Comparison of ENCODE assay signal across 16 mouse cellular contexts in the genomic region with DNA sequence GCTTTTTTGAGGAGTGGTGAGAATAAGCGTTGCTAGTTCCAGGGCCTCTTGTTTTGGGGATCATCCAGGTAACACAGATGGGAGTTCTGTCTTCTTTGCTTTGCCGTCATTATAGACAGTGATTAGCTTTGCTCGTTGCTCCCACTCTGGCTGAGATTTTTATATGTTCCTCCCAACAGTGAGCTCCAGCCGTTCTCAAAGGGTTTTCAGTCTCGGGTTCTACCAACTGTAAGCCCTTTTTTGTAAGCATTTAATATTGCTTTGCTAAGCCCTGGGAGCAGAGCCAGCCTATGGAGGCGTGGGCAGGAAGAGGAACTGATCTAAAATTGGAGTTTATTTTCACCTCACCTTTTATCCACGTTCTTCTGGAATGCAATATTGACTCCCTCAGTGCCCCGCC. TPM values are rescaled to one million over a fixed set of nuclear protein-coding genes. Genes with fewer than 3 reads are reported as not detected.
DNase-seq lines count a peak whose midpoint lies in the region; ATAC-seq lines count a peak whose summit lies in the region.
"Had no signal": no experiment of that assay in that cellular context is flagged by ENCODE, and none has a peak within 500 bp of the region (broad histone marks: within the 10 kb centered on the region; RNA-seq: fewer than 3 reads in every experiment).

No protein-coding gene starts in this region.

- no peaks in the 10 kb centered on the region for H3K27me3 ChIP-seq in embryonic facial prominence, embryonic 14.5 days (replicated peaks; ENCODE audit: control insufficient read depth, insufficient read depth, low read length)
- H3K27me3 ChIP-seq in embryonic facial prominence, embryonic 10.5 days (replicated peaks; ENCODE audit: low read depth, poor library complexity, severe bottlenecking): no peaks in the 10 kb centered on the region
- no peaks in the 10 kb centered on the region for H3K27me3 ChIP-seq in forebrain, embryonic 16.5 days (replicated peaks; ENCODE audit: control insufficient read depth, insufficient read depth, low read length)
- no peaks in the 10 kb centered on the region for H3K27me3 ChIP-seq in hindbrain, embryonic 12.5 days
- H3K27me3 ChIP-seq: embryonic facial prominence, embryonic 15.5 days; heart, embryonic 13.5 days; megakaryocyte, embryonic 14.5 days; stomach, embryonic 15.5 days had no signal

- peak overlapping the region; percentile 46; the same call in 1 of the 2 replicates for H3K27ac ChIP-seq in embryonic facial prominence, embryonic 14.5 days (replicated peaks; ENCODE audit: low read depth, low read length)
- H3K27ac ChIP-seq in embryonic facial prominence, embryonic 10.5 days (replicated peaks): no peak overlapping the region
- peak overlapping the region; percentile 74 for H3K27ac ChIP-seq in forebrain, embryonic 16.5 days (ENCODE audit: low read length)
- H3K27ac ChIP-seq in hindbrain, embryonic 12.5 days: no peak overlapping the region
- H3K27ac ChIP-seq: embryonic facial prominence, embryonic 15.5 days; heart, embryonic 13.5 days; hindbrain, postnatal 0 days; stomach, embryonic 15.5 days had no signal

- peaks cover 17% of the 10 kb centered on the region for H3K4me1 ChIP-seq in embryonic facial prominence, embryonic 14.5 days (ENCODE audit: control insufficient read depth, insufficient read depth, low read length)
- peaks cover 31% of the 10 kb centered on the region for H3K4me1 ChIP-seq in embryonic facial prominence, embryonic 10.5 days
- H3K4me1 ChIP-seq in forebrain, embryonic 16.5 days (replicated peaks; ENCODE audit: control insufficient read depth, insufficient read depth, low read length): peaks cover 44% of the 10 kb centered on the region
- H3K4me1 ChIP-seq in hindbrain, embryonic 12.5 days: peaks cover 26% of the 10 kb centered on the region
- H3K4me1 ChIP-seq: megakaryocyte, embryonic 14.5 days had no signal

- H3K9me3 ChIP-seq in embryonic facial prominence, embryonic 14.5 days (ENCODE audit: control insufficient read depth, low read length): no peaks in the 10 kb centered on the region
- H3K9me3 ChIP-seq in embryonic facial prominence, embryonic 10.5 days: no peaks in the 10 kb centered on the region
- H3K9me3 ChIP-seq in forebrain, embryonic 16.5 days (ENCODE audit: control insufficient read depth, low read length): no peaks in the 10 kb centered on the region
- H3K9me3 ChIP-seq in hindbrain, embryonic 12.5 days (replicated peaks): no peaks in the 10 kb centered on the region
- H3K9me3 ChIP-seq: embryonic facial prominence, embryonic 15.5 days; heart, embryonic 13.5 days; megakaryocyte, embryonic 14.5 days; stomach, embryonic 15.5 days had no signal

- no peaks in the 10 kb centered on the region; the same call in 1 of the 2 replicates for H3K36me3 ChIP-seq in embryonic facial prominence, embryonic 14.5 days (ENCODE audit: control insufficient read depth, insufficient read depth, low read length)
- 0 out of 2 replicates have a peak, but pooled peaks cover 5% of the 10 kb centered on the region for H3K36me3 ChIP-seq in embryonic facial prominence, embryonic 10.5 days (replicated peaks)
- no peaks in the 10 kb centered on the region for H3K36me3 ChIP-seq in forebrain, embryonic 16.5 days (ENCODE audit: control insufficient read depth, insufficient read depth)
- H3K36me3 ChIP-seq in hindbrain, embryonic 12.5 days: no peaks in the 10 kb centered on the region
- H3K36me3 ChIP-seq: embryonic facial prominence, embryonic 15.5 days had no signal

- H3K4me3 ChIP-seq in embryonic facial prominence, embryonic 14.5 days (ENCODE audit: low read depth, low read length): no peak overlapping the region
- H3K4me3 ChIP-seq in embryonic facial prominence, embryonic 10.5 days: no peak overlapping the region
- no peak overlapping the region for H3K4me3 ChIP-seq in forebrain, embryonic 16.5 days (replicated peaks; ENCODE audit: low read length)
- no peak overlapping the region for H3K4me3 ChIP-seq in hindbrain, embryonic 12.5 days
- H3K4me3 ChIP-seq: embryonic facial prominence, embryonic 15.5 days; heart, embryonic 13.5 days; megakaryocyte, embryonic 14.5 days; stomach, embryonic 15.5 days had no signal

- H3K9ac ChIP-seq in embryonic facial prominence, embryonic 14.5 days (ENCODE audit: low read depth, low read length): no peak overlapping the region
- H3K9ac ChIP-seq in forebrain, embryonic 16.5 days (replicated peaks; ENCODE audit: low read depth, low read length): no peak overlapping the region
- H3K9ac ChIP-seq in hindbrain, embryonic 12.5 days: no peak overlapping the region
- H3K9ac ChIP-seq: embryonic facial prominence, embryonic 15.5 days; heart, embryonic 13.5 days; stomach, embryonic 15.5 days had no signal

- DNase-seq in embryonic facial prominence, embryonic 14.5 days (ENCODE audit: low spot score): peak; percentile 27
- no peak for DNase-seq in embryonic facial prominence, embryonic 10.5 days (ENCODE audit: low spot score)
- DNase-seq in brain, adult 2 months (ENCODE audit: low read depth, low spot score): peak; percentile 86
- DNase-seq in left cerebral cortex, postnatal 36 days (ENCODE audit: low spot score in 2 of 2): peak; percentile 25 to 47
- DNase-seq in gastrocnemius, postnatal 10 days: no peak
- DNase-seq: gastrocnemius, postnatal 25 days; kidney, postnatal 36 days had no signal

- no peak overlapping the region for H3K4me2 ChIP-seq in embryonic facial prominence, embryonic 14.5 days (ENCODE audit: low read depth, low read length)
- no peak overlapping the region for H3K4me2 ChIP-seq in forebrain, embryonic 16.5 days (ENCODE audit: low read length)
- H3K4me2 ChIP-seq in hindbrain, embryonic 12.5 days (replicated peaks): no peak overlapping the region
- H3K4me2 ChIP-seq: embryonic facial prominence, embryonic 15.5 days; heart, embryonic 13.5 days; stomach, embryonic 15.5 days had no signal

- 58% methylated on average over 8 of the region's 8 CpGs for WGBS in embryonic facial prominence, embryonic 14.5 days
- WGBS in embryonic facial prominence, embryonic 10.5 days: 84% methylated on average over 8 of the region's 8 CpGs
- WGBS in forebrain, embryonic 16.5 days: 49% methylated on average over 8 of the region's 8 CpGs
- 84% methylated on average over 8 of the region's 8 CpGs for WGBS in hindbrain, embryonic 12.5 days

- intact Hi-C loops in left cerebral cortex, postnatal 36 days (cut with DNase I): no loop called here

- ATAC-seq in embryonic facial prominence, embryonic 14.5 days (ENCODE audit: low read depth): no peak
- ATAC-seq in forebrain, embryonic 16.5 days: peak; percentile 45
- ATAC-seq in megakaryocyte, adult 5-6 weeks (ENCODE audit: poor library complexity, severe bottlenecking): no peak
- no peak for ATAC-seq in hindbrain, embryonic 12.5 days (ENCODE audit: low FRiP score)
- ATAC-seq: hindbrain, postnatal 0 days had no signal

RNA-seq across cellular contexts. Expression of a gene that starts 29.7 kb away (rescaled TPM):
- polyA plus RNA-seq in embryonic facial prominence, embryonic 14.5 days (2014; fragmentation: Nextera tagmentation; extraction: Ambion mirVana): 18.8 and 20.8 TPM in 2 replicates
- polyA plus RNA-seq in embryonic facial prominence, embryonic 10.5 days (2016; fragmentation: Nextera tagmentation; extraction: Ambion mirVana): 19.3 and 21.4 TPM in 2 replicates
- polyA plus RNA-seq in forebrain, embryonic 16.5 days (2015; fragmentation: Nextera tagmentation; extraction: Ambion mirVana): 32.8 and 35.0 TPM in 2 replicates
- total RNA-seq in left cerebral cortex, postnatal 36 days (2021): 10 to 100 TPM; 53.7 to 56.7 TPM
- 10 to 100 TPM; 22.2 to 24.2 TPM for total RNA-seq in gastrocnemius, postnatal 10 days (2021)
- 18.7 and 24.2 TPM in 2 replicates for total RNA-seq in megakaryocyte, adult 5-6 weeks (2015)
- total RNA-seq in megakaryocyte, adult 5-6 weeks (2017): 18.6 and 20.7 TPM in 2 replicates
- polyA plus RNA-seq in hindbrain, embryonic 12.5 days (2016; fragmentation: Nextera tagmentation; extraction: Ambion mirVana): 35.3 and 38.6 TPM in 2 replicates

RNA-seq across cellular contexts. Expression of a gene that starts 29.8 kb away (rescaled TPM):
- 28.4 and 31.1 TPM in 2 replicates for polyA plus RNA-seq in embryonic facial prominence, embryonic 14.5 days (2014; fragmentation: Nextera tagmentation; extraction: Ambion mirVana)
- 37.5 and 40.9 TPM in 2 replicates for polyA plus RNA-seq in embryonic facial prominence, embryonic 10.5 days (2016; fragmentation: Nextera tagmentation; extraction: Ambion mirVana)
- 120 and 129 TPM in 2 replicates for polyA plus RNA-seq in forebrain, embryonic 16.5 days (2015; fragmentation: Nextera tagmentation; extraction: Ambion mirVana)
- 100 to 1,000 TPM; 924 to 951 TPM for total RNA-seq in left cerebral cortex, postnatal 36 days (2021)
- 10 to 100 TPM; 12.0 to 13.3 TPM for total RNA-seq in gastrocnemius, postnatal 10 days (2021)
- 6.0 TPM in 2 replicates for total RNA-seq in megakaryocyte, adult 5-6 weeks (2015)
- total RNA-seq in megakaryocyte, adult 5-6 weeks (2017): 6.0 and 6.1 TPM in 2 replicates
- 54.3 and 62.6 TPM in 2 replicates for polyA plus RNA-seq in hindbrain, embryonic 12.5 days (2016; fragmentation: Nextera tagmentation; extraction: Ambion mirVana)

RNA-seq across cellular contexts. Expression of a gene that starts 47.0 kb away (rescaled TPM):
- polyA plus RNA-seq in embryonic facial prominence, embryonic 14.5 days (2014; fragmentation: Nextera tagmentation; extraction: Ambion mirVana): 0.22 and 0.78 TPM in 2 replicates
- polyA plus RNA-seq in embryonic facial prominence, embryonic 10.5 days (2016; fragmentation: Nextera tagmentation; extraction: Ambion mirVana): 0.16 TPM in 1 of 2 replicates, not detected in the other
- polyA plus RNA-seq in forebrain, embryonic 16.5 days (2015; fragmentation: Nextera tagmentation; extraction: Ambion mirVana): 0.34 and 0.75 TPM in 2 replicates
- total RNA-seq in left cerebral cortex, postnatal 36 days (2021): not detected
- total RNA-seq in gastrocnemius, postnatal 10 days (2021): not detected
- not detected in 2 replicates for total RNA-seq in megakaryocyte, adult 5-6 weeks (2015)
- total RNA-seq in megakaryocyte, adult 5-6 weeks (2017): not detected in 2 replicates
- 0.77 and 0.93 TPM in 2 replicates for polyA plus RNA-seq in hindbrain, embryonic 12.5 days (2016; fragmentation: Nextera tagmentation; extraction: Ambion mirVana)
- total RNA-seq: gastrocnemius, postnatal 25 days; hindbrain, postnatal 0 days had no signal
- polyA plus RNA-seq: heart, embryonic 13.5 days; liver, embryonic 16.5 days; stomach, embryonic 15.5 days had no signal

Comparison
In these comparisons a context has a peak if more than half of its experiments do, and no peak if none do; other contexts are left out.
1. DNase-seq: peak in embryonic facial prominence, embryonic 14.5 days (single experiment), brain, adult 2 months (single experiment) and left cerebral cortex, postnatal 36 days (2 of 2); none in embryonic facial prominence, embryonic 10.5 days (single experiment) and gastrocnemius, postnatal 10 days (single experiment).
2. H3K27ac ChIP-seq: peak in embryonic facial prominence, embryonic 14.5 days (single experiment) and forebrain, embryonic 16.5 days (single experiment); none in embryonic facial prominence, embryonic 10.5 days (single experiment) and hindbrain, embryonic 12.5 days (single experiment).